Mouse (Mus musculus) kidney, embryonic 15.5 days (tissue): ENCODE results near the gene Cmklr1. TPM values are rescaled to one million over a fixed set of nuclear protein-coding genes. Genes with fewer than 3 reads are reported as not detected.
A peak's percentile ranks its signal among the peaks of the same experiment; 100 is the strongest.

ENCODE experiments used
- ATAC-seq: fragments of 200-750 bp; cut with Nextera tagmentation; replicated peaks from 2 replicates; pipeline ENCODE4 v1.8.0; 2017; ENCODE audit warnings: moderate TSS enrichment; ENCODE audit not compliant: low FRiP score
- H3K27ac ChIP-seq: fragments of 300-500 bp; sonication (generic); 2 replicates; pipeline ENCODE4 v1.5.1; 2015; ENCODE audit warnings: mild to moderate bottlenecking, inconsistent platforms
- H3K27me3 ChIP-seq: fragments of 300-500 bp; sonication (generic); 2 replicates; pipeline ENCODE4 v1.6.1; 2015; ENCODE audit warnings: inconsistent platforms
- H3K36me3 ChIP-seq: fragments of 300-500 bp; sonication (generic); 2 replicates; pipeline ENCODE4 v1.6.1; 2015; ENCODE audit warnings: inconsistent platforms
- H3K4me1 ChIP-seq: fragments of 300-500 bp; sonication (generic); 2 replicates; pipeline ENCODE4 v1.6.1; 2015; ENCODE audit warnings: inconsistent platforms
- H3K4me2 ChIP-seq: fragments of 300-500 bp; sonication (generic); 2 replicates; pipeline ENCODE4 v1.6.1; 2015; ENCODE audit warnings: moderate library complexity, mild to moderate bottlenecking, inconsistent platforms
- H3K4me3 ChIP-seq: fragments of 300-500 bp; sonication (generic); replicated peaks from 2 replicates; pipeline ENCODE4 v1.5.1; 2015; ENCODE audit warnings: mild to moderate bottlenecking, inconsistent platforms
- H3K9ac ChIP-seq: fragments of 300-500 bp; sonication (generic); 2 replicates; pipeline ENCODE4 v1.6.1; 2015; ENCODE audit warnings: mild to moderate bottlenecking, inconsistent platforms
- H3K9me3 ChIP-seq: fragments of 300-500 bp; sonication (generic); replicated peaks from 2 replicates; pipeline ENCODE4 v1.6.1; 2016; ENCODE audit warnings: inconsistent platforms
- WGBS: fragments of 180-500 bp; shearing (Covaris S2); methylation state at CpG from one replicate; pipeline ENCODE4 v1.1.7; 2015; ENCODE audit warnings: mixed read lengths; 5-methylcytosine and 5-hydroxymethylcytosine counted together
- polyA plus RNA-seq: library from polyadenylated mRNA; unstranded; fragments of >200 nt; fragmentation: Nextera tagmentation; extraction: Ambion mirVana; gene quantifications from 2 replicates; pipeline ENCODE4 v1.2.1, GENCODE M21; 2015

The Cmklr1 gene
- polyA plus RNA-seq, 1 experiment from 2014 or later, result 5.0 TPM

DNA sequence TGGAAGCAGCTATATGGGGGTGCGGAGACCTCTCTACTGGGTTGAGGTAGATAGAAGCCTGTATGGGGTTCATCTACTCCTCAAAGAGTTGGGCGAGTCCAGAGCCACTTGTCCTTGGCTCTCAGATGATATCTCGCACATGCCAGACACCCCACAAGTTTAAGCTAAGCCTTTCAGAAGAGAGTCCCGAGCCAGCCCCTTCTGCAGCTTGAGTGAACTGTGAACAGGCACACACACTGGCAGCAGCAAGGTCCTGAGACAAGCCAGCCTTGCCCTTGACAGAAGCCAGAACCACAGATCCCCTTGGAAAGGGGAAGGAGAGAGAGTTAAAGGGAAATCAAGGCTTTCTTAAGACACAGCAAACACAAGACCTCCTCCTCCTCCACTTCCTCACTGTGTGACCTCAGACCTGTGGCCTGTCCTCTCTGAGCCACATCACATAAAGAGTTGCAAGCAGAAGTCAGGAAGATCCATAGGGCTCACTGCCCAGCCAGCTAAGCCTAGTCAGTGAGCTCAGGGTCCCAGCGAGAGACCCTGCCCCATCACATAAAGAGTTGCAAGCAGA is 1.5 kb downstream of the Cmklr1 start:
- ATAC-seq, result no peak
- H3K27ac ChIP-seq, result no peak overlapping the region
- 82% methylated on average over 5 of the region's 5 CpGs for WGBS
- H3K36me3 ChIP-seq, result no peaks in the 10 kb centered on the region
- peak overlapping the region; percentile 31 for H3K4me3 ChIP-seq
- no peak overlapping the region for H3K9ac ChIP-seq
- peak overlapping the region; percentile 56 for H3K4me2 ChIP-seq
- H3K9me3 ChIP-seq, result no peaks in the 10 kb centered on the region
- peaks cover 19% of the 10 kb centered on the region for H3K4me1 ChIP-seq
- H3K27me3 ChIP-seq, result peaks cover 28% of the 10 kb centered on the region

DNA sequence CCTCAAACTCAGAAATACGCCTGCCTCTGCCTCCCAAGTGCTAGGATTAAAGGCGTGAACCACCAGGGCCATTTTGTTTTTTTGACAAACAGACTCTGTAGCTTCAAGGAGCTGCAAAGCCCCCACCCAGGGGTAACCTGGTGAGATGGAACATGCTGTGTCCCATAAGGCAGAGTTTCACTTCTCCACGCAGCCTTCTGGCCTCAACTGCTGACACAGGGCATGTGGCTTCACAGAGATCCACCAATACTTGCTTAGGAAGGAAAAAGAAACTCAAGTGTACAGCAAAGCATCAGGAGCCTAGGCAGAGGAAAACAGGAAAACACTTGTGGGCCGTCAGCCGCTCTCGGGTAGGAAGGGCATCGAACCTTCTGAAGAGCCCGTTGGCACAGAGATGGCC is 3.1 kb downstream of the Cmklr1 start:
- no peaks in the 10 kb centered on the region for H3K9me3 ChIP-seq
- no peak overlapping the region for H3K4me2 ChIP-seq
- WGBS, result 87% methylated on average over 8 of the region's 8 CpGs
- H3K4me1 ChIP-seq, result peaks cover 22% of the 10 kb centered on the region
- H3K36me3 ChIP-seq, result no peaks in the 10 kb centered on the region
- peaks cover 26% of the 10 kb centered on the region for H3K27me3 ChIP-seq
- ATAC-seq, result no peak
- no peak overlapping the region for H3K27ac ChIP-seq
- H3K4me3 ChIP-seq, result no peak overlapping the region
- no peak overlapping the region for H3K9ac ChIP-seq

DNA sequence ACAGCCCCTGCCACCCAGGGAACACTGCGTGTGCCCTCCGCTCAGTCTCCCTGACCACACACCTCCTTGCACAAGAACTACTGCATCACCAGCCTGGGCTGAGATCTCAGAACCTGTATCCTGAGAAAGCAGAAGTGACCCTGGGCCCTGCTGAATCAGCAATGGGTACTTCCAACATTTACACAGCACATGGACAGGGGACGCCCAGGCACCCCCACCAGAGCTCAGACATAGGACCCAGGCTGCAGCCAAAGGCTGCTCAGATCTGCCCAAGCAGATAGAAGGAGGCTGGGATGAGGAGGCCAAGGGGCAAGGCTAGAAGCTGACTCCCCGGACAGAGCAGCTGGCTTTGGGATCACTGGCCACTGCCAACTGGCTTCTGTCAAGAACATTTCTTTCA is 5.7 kb downstream of the Cmklr1 start:
- Histone ChIP-seq H3K27ac (no peak overlapping the region), H3K27me3 (peaks cover 10% of the 10 kb centered on the region), H3K4me2 (no peak overlapping the region), H3K9ac (no peak overlapping the region), H3K4me1 (peaks cover 17% of the 10 kb centered on the region), H3K9me3 (no peaks in the 10 kb centered on the region), H3K4me3 (no peak overlapping the region), H3K36me3 (no peaks in the 10 kb centered on the region)
- 86% methylated on average over 4 of the region's 4 CpGs for WGBS
- no peak for ATAC-seq

DNA sequence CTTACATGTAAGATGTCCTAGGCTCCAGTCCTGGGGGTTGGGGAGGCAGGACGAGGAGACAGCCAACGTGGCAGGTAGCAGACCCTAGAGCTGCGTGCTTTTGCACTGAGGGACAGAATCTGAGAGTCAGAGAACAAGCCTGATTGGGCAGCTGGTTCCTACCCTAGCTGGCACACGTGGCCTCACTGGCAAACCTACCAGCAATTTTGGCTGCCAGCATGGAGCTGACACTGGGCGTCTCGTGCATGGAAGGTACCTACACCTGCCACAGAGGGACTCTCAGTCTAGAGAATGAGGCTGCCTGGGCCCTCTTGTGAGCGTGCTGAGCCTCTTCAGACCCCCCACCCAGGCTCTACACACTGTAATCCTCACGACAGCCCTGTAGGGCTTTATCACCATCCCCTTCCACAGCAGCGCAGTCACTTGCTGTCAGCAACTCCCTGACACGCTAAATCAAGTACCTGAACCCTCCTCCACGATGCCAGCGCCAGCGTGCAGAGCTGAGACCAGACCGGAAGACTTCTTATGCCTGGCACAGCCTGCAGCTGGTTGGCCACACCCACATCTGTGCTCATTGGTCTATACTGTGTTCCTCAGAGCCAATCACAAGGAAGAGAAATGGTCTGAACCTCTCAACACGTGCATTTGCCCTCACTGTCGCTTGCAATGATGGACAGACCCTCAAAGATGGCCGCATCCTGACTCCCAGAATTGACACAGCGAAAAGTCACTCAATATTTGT is 6.9 kb downstream of the Cmklr1 start:
- ATAC-seq, result peak; percentile 79
- H3K4me1 ChIP-seq, result peaks cover 20% of the 10 kb centered on the region
- H3K4me3 ChIP-seq, result no peak overlapping the region
- WGBS, result 48% methylated on average over 18 of the region's 18 CpGs
- H3K27ac ChIP-seq, result no peak overlapping the region
- H3K27me3 ChIP-seq, result peaks cover 1% of the 10 kb centered on the region; the same call in 1 of the 2 replicates
- H3K4me2 ChIP-seq, result peak overlapping the region; percentile 24; the same call in 1 of the 2 replicates
- no peaks in the 10 kb centered on the region for H3K9me3 ChIP-seq
- no peaks in the 10 kb centered on the region for H3K36me3 ChIP-seq
- H3K9ac ChIP-seq, result no peak overlapping the region

DNA sequence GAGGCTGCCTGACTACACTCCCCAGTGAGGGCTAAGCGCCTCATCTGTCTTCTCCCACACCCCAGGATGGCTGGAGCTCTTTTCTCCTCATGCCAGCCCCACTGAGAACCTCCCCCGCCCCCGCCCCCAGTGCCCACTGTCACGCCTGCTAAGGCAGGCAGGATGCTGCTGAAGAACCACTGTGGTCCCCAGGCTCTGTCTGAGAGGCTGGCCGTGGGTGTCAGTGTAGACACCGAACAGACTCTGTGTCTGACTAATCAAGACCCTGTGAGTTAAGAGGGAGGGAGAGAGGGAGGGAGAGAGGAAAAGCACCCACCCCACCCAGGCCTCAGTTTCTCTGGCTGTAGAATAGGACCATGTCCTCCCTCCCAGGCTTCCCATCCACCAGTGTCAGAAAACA is 9.2 kb downstream of the Cmklr1 start:
- Histone ChIP-seq H3K4me2 (no peak overlapping the region), H3K27me3 (no peaks in the 10 kb centered on the region), H3K36me3 (no peaks in the 10 kb centered on the region), H3K4me3 (no peak overlapping the region), H3K27ac (no peak overlapping the region), H3K4me1 (peaks cover 33% of the 10 kb centered on the region), H3K9me3 (no peaks in the 10 kb centered on the region), H3K9ac (no peak overlapping the region)
- 75% methylated on average over 6 of the region's 6 CpGs for WGBS
- no peak for ATAC-seq

DNA sequence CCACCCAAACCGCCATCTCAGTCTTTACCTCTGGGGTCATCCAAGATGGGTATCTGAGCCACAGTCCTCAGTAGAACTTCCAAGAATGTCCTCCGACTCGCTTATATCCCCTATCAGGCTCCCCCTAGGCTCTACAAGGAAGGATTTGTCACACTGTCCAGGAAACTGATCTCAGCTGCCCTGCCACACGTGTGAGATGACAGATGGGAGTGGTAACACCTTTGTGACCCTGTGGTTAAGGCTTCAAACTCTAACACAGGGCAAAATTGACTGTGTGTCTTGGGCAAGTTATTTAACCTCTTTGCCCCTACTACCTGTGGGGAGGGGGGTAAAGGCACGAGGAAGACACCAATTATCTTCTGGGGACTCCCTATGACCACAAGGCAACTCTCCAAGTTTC is 11.1 kb downstream of the Cmklr1 start:
- H3K4me1 ChIP-seq, result peaks cover 50% of the 10 kb centered on the region
- no peak overlapping the region for H3K27ac ChIP-seq
- 47% methylated on average over 5 of the region's 5 CpGs for WGBS
- H3K36me3 ChIP-seq, result no peaks in the 10 kb centered on the region
- no peaks in the 10 kb centered on the region for H3K9me3 ChIP-seq
- H3K27me3 ChIP-seq, result no peaks in the 10 kb centered on the region
- no peak for ATAC-seq
- no peak overlapping the region for H3K9ac ChIP-seq
- no peak overlapping the region for H3K4me2 ChIP-seq
- H3K4me3 ChIP-seq, result no peak overlapping the region

DNA sequence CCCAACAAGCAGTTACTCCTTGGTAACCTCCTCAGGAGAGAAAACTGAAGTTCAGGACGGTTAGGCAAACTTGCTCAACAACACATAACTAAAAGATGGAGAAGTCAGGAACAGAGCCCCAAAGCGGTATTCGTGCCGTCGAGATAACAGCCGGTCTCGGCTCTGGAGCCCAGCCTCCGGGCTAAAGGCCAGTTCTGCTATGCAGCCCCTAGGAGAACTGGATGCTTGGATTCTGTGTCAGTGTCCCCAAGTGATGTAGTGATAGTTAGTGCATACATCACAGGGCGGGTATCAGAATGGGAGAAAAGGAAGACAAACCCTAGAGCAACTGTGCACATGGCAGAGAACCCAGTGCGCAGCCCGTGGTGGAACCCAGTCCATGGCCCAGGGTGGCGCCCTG is 12.2 kb downstream of the Cmklr1 start:
- WGBS, result 66% methylated on average over 12 of the region's 12 CpGs
- no peak overlapping the region for H3K9ac ChIP-seq

DNA sequence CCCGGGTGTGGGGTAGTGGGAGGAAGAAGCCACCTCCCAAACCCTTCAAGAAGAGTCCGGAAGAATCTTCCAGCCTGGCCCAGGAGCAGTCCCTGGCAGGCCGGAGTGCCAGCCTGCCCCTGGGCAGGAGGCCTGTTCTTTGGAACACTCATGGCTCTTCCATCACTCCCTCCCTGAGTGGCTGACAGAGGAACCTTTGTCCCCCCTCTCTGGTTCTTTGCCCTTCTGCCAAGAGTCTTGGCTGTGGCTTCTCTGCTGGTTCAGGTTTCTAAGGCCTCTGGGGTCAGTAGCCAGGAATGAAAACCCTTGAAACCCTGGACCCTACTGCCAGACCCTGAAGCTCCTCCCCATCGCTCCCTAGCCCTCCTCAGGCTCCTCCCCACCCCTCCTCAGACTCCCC is 12.6 kb downstream of the Cmklr1 start:
- peaks cover 61% of the 10 kb centered on the region for H3K4me1 ChIP-seq
- H3K4me2 ChIP-seq, result no peak overlapping the region
- H3K9me3 ChIP-seq, result no peaks in the 10 kb centered on the region
- no peak overlapping the region for H3K9ac ChIP-seq
- H3K27ac ChIP-seq, result no peak overlapping the region
- no peak for ATAC-seq
- 72% methylated on average over 4 of the region's 4 CpGs for WGBS
- no peaks in the 10 kb centered on the region for H3K27me3 ChIP-seq
- H3K4me3 ChIP-seq, result no peak overlapping the region
- no peaks in the 10 kb centered on the region for H3K36me3 ChIP-seq

More for the DNA sequence above, 12.2 kb downstream of the Cmklr1 start:
- Histone ChIP-seq H3K27me3 (no peaks in the 10 kb centered on the region), H3K4me1 (peaks cover 57% of the 10 kb centered on the region), H3K9me3 (no peaks in the 10 kb centered on the region), H3K4me2 (no peak overlapping the region), H3K27ac (no peak overlapping the region), H3K36me3 (no peaks in the 10 kb centered on the region), H3K4me3 (no peak overlapping the region)
- ATAC-seq, result no peak

DNA sequence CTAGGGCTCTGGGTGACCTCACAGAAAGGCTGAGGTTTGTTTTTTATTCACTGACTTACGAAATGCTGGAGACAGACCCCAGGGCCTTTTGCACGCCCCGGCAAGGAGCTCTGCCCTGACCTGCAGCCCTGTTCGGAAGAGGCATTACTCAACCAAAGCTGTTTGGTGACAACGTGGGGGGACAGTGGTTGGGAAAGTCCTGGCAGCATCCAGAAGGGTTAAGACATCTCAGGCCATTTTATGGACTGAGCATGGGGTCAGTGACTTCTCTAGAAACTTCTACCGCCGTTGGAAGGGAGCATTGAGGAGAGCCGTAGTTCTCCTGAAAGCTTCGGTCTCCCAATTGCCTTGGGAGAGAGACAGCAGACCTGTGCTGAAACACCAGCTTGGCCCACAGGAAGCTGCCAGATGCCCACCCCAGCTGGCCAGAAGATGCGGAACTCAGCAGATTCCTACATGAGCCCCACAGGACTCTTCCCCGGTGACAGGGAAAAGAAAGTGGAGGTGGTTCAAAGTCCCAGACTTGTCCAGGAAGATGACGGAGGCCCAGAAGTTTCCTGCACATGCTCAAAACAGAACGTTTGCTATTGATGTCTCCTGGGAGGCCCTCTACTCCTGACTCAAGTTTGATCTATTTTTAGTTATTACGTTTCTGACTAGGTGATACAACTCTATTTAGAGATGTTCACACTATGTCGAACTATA is 14.2 kb downstream of the Cmklr1 start:
- Histone ChIP-seq H3K4me1 (peaks cover 65% of the 10 kb centered on the region), H3K27ac (no peak overlapping the region)
- ATAC-seq, result no peak

DNA sequence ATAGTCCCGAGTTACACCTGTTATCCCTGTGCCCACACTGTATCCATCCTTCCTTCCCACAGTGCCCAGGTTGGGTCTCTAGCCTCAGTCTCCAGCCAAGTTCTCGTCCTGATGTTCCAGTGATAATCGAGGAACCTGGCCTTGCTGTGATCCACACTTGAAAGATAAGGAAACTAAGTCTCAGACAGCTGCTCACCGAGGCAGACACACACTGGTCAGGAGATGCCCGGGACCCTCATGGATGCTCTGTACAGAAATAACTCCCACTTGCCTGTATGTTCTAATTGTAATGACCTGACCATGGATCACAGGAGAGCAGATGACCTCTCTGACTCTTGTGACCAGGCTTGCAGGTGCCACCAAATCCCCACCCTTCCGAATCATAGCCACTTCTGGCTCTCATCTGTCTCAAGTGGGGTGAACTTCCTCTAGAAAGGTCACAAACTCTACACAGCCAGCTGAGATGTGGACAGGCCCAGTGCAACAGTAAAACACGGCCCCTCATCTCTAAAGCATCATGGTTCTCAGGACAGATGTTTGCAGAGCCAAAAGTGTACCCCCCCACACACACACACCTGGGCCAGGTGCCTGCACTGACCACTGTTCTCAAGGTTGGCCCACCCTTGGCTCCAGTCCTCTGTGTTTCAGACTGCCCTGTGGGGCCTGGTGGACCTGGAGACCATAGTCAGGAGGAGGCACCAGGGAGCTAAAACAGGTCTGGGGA is 15.2 kb downstream of the Cmklr1 start:
- no peak for ATAC-seq
- Histone ChIP-seq H3K4me2 (no peak overlapping the region), H3K9ac (no peak overlapping the region), H3K36me3 (no peaks in the 10 kb centered on the region), H3K4me3 (no peak overlapping the region), H3K9me3 (no peaks in the 10 kb centered on the region), H3K4me1 (peaks cover 71% of the 10 kb centered on the region), H3K27ac (0 out of 2 replicates have a peak overlapping the region, but pooled peaks have one; percentile 1), H3K27me3 (no peaks in the 10 kb centered on the region)
- 78% methylated on average over 7 of the region's 7 CpGs for WGBS

More for the DNA sequence above, 14.2 kb downstream of the Cmklr1 start:
- Histone ChIP-seq H3K36me3 (no peaks in the 10 kb centered on the region), H3K9ac (no peak overlapping the region), H3K4me2 (no peak overlapping the region), H3K27me3 (no peaks in the 10 kb centered on the region), H3K9me3 (no peaks in the 10 kb centered on the region), H3K4me3 (no peak overlapping the region)
- 74% methylated on average over 15 of the region's 15 CpGs for whole genome bisulfite sequencing

DNA sequence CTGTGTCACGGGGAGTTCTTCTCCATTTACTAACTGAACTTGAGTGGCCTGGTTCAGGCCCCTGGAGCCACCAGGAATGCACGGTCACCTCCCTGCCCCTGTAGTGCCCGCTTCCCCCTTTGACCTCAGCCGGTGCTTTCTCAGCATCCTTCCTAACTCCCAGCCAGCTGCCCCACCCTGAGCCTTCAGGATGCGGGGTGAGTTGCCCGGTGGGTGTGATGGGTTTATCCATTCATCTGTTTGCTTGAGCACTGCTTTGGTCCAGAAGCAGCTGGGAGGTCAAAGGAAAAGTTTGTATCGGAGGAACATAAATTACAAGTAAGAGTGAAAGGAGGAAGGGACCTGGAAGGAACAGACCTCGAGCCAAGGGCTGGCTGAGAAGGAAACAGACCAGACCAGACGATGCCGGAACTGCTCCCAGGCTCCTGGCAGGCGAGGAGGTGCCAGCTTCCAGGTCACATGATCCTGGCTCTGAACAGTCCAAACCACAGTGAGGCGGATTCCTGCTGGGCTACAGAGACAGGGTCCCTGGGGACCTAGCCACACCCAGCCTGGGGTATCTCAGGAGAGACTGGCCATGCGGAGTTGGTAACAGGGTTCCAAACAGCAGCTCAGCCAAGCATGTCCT is 16.1 kb downstream of the Cmklr1 start:
- Histone ChIP-seq H3K4me1 (peaks cover 70% of the 10 kb centered on the region), H3K27me3 (no peaks in the 10 kb centered on the region), H3K4me2 (0 out of 2 replicates have a peak overlapping the region, but pooled peaks have one; percentile 11), H3K4me3 (no peak overlapping the region), H3K36me3 (no peaks in the 10 kb centered on the region), H3K9ac (no peak overlapping the region), H3K9me3 (no peaks in the 10 kb centered on the region), H3K27ac (peak overlapping the region; percentile 49)
- WGBS, result 20% methylated on average over 13 of the region's 13 CpGs
- ATAC-seq, result peak; percentile 61
